Mouse (Mus musculus) heart, embryonic 14.5 days (tissue): Measurements from ENCODE around the gene Tspan3. TPM values are rescaled to one million over a fixed set of nuclear protein-coding genes. Genes with fewer than 3 reads are reported as not detected.

ENCODE experiments used
- ATAC-seq: fragments of 200-750 bp; cut with Nextera tagmentation; 2 replicates; pipeline ENCODE4 v1.8.0; 2017; ENCODE audit warnings: low read depth, moderate TSS enrichment; ENCODE audit not compliant: insufficient number of reproducible peaks, insufficient read depth, low FRiP score
- H3K27ac ChIP-seq, 2 experiments: fragments of 200-500 bp in 1 of 2; fragments of 300-500 bp in 1 of 2; sonication (generic) in 1 of 2; replicated peaks in 1 of 2; 2 replicates each; pipeline ENCODE4 v1.5.1; 2012 to 2014; ENCODE audit warnings: low read depth in 2 of 2, low read length in 2 of 2, control low read depth in 1 of 2, mild to moderate bottlenecking in 1 of 2, mixed read lengths in 1 of 2; ENCODE audit not compliant: control insufficient read depth in 1 of 2, insufficient read depth in 1 of 2
- H3K27me3 ChIP-seq: fragments of 300-500 bp; sonication (generic); 2 replicates; pipeline ENCODE4 v1.6.1; 2014; ENCODE audit warnings: mild to moderate bottlenecking, low read length, control low read depth; ENCODE audit not compliant: control insufficient read depth, insufficient read depth
- H3K36me3 ChIP-seq: fragments of 300-500 bp; sonication (generic); 2 replicates; pipeline ENCODE4 v1.6.1; 2014; ENCODE audit warnings: mild to moderate bottlenecking, control low read depth, low read length, mixed read lengths; ENCODE audit not compliant: control insufficient read depth, insufficient read depth
- H3K4me1 ChIP-seq, 2 experiments: fragments of 200-500 bp in 1 of 2; fragments of 300-500 bp in 1 of 2; sonication (generic) in 1 of 2; 2 replicates each; pipeline ENCODE4 v1.6.1; 2012 to 2014; ENCODE audit warnings: low read length in 2 of 2, control low read depth in 1 of 2, mixed read lengths in 1 of 2; ENCODE audit not compliant: control insufficient read depth in 2 of 2, insufficient read depth in 2 of 2
- H3K4me2 ChIP-seq: fragments of 300-500 bp; sonication (generic); 2 replicates; pipeline ENCODE4 v1.6.1; 2014; ENCODE audit warnings: mild to moderate bottlenecking, low read length
- H3K4me3 ChIP-seq, 2 experiments: fragments of 200-500 bp in 1 of 2; fragments of 300-500 bp in 1 of 2; sonication (generic) in 1 of 2; 2 replicates each; pipeline ENCODE4 v1.5.1; 2012 to 2014; ENCODE audit warnings: low read length in 2 of 2, mild to moderate bottlenecking in 2 of 2, control low read depth in 1 of 2, low read depth in 1 of 2, moderate library complexity in 1 of 2; ENCODE audit not compliant: control insufficient read depth in 1 of 2, insufficient read depth in 1 of 2
- H3K9ac ChIP-seq: fragments of 300-500 bp; sonication (generic); 2 replicates; pipeline ENCODE4 v1.6.1; 2014; ENCODE audit warnings: mild to moderate bottlenecking, low read length
- H3K9me3 ChIP-seq: fragments of 300-500 bp; sonication (generic); 2 replicates; pipeline ENCODE4 v1.6.1; 2016; ENCODE audit warnings: low read length, control low read depth; ENCODE audit not compliant: control insufficient read depth
- WGBS: fragments of 180-500 bp; shearing (Covaris S2); extraction: QIAGEN DNeasy Blood & Tissue Kit; methylation state at CpG from one replicate; pipeline ENCODE4 v1.1.7; 2014; 5-methylcytosine and 5-hydroxymethylcytosine counted together
- polyA plus RNA-seq: library from polyadenylated mRNA; unstranded; fragments of >200 nt; fragmentation: Nextera tagmentation; extraction: Ambion mirVana; gene quantifications from 2 replicates; pipeline ENCODE4 v1.2.1, GENCODE M21; 2014

Tspan3 gene
- polyA plus RNA-seq, 1 experiment from 2014 or later, result 487 TPM

DNA sequence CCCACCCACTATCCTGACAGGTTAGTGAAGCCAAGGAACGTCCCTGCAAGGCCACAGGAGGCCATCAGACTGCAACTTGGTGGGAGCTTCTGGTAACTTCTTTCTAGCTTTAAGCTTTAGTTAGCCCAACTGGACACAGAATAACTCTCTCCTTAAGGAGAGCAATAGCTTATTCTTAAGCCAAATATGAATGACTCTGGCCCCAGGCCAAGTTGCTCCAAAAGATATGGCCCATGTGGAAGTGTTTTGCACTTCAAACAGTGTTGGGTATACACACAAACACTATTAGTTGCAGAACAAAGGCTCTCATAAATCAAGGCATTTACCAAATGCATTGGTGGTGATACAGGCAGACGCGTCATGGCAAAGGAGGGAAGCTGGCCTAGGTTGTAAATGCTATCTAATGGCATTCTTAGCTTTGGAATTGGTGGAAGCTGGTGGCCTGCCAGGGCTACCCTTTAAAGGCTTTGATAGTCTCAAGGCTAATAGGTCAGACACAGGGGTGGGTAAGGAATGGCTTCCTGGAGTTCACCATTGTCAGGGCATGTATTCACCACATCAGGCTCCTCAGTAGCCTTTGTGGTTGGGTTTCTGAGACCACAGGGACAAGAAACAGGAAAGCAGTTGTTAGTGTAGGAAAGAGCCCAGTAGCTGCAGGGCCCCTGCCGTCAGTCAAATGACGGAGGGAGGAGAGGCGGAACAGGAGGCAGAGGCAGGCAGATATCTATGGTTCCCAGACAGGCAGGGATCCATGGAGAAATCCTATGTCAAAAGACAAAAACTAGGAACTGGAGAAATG is 58.8 kb downstream of the Tspan3 start:
- Histone ChIP-seq H3K9me3 (no peaks in the 10 kb centered on the region), H3K36me3 (no peaks in the 10 kb centered on the region), H3K27ac (no peak overlapping the region), H3K9ac (no peak overlapping the region), H3K4me3 (no peak overlapping the region), H3K27me3 (no peaks in the 10 kb centered on the region), H3K4me1 (peaks cover 10 to 14% of the 10 kb centered on the region in 2 experiments; a peak in 3 of 4 replicates), H3K4me2 (no peak overlapping the region)
- WGBS, result 83% methylated on average over 6 of the region's 6 CpGs
- no peak for ATAC-seq

DNA sequence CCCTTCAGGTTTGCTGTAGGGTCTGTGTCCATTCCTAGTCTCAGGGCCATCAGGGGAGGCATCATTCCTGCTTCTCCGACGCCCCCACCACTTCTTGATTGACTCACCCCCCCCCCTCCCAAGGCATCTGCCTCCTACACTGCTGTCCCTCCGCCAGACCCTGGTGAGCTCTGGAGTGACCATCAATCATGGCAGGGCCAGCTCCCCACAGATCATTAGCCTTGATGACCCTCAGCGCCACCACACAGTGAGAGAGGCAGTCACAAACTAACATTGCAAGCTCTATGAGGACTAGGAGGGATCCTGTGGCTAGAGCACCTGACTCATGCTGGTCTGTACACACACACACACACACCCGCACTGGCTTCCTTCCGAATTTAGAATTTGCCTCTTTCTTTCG is 60.4 kb downstream of the Tspan3 start:
- Histone ChIP-seq H3K4me3 (no peak overlapping the region), H3K9ac (no peak overlapping the region), H3K4me1 (peaks cover 10 to 14% of the 10 kb centered on the region in 2 experiments; a peak in 3 of 4 replicates), H3K9me3 (no peaks in the 10 kb centered on the region), H3K27me3 (no peaks in the 10 kb centered on the region), H3K27ac (no peak overlapping the region), H3K4me2 (no peak overlapping the region), H3K36me3 (no peaks in the 10 kb centered on the region)
- ATAC-seq, result no peak
- 74% methylated on average over 7 of the region's 7 CpGs for WGBS

DNA sequence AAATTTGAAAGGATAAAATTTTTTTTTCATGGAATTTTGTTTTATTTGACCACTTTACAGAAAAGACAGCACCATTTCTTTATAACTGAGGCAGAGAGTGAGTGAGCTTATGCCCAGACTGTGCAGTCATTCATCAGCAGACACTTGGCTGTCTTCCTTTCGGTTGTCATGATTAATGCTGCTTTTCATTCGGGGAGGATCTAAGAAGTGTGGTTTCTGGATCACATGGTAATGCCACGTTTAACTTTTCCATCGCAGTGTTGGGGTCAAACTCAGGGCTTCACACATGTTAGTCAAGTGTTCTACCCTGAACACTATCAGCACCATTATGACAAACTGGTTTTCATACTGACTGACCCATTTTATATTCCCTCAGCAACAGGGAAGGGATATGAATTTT is 64.3 kb downstream of the Tspan3 start:
- no peak overlapping the region for H3K4me2 ChIP-seq

DNA sequence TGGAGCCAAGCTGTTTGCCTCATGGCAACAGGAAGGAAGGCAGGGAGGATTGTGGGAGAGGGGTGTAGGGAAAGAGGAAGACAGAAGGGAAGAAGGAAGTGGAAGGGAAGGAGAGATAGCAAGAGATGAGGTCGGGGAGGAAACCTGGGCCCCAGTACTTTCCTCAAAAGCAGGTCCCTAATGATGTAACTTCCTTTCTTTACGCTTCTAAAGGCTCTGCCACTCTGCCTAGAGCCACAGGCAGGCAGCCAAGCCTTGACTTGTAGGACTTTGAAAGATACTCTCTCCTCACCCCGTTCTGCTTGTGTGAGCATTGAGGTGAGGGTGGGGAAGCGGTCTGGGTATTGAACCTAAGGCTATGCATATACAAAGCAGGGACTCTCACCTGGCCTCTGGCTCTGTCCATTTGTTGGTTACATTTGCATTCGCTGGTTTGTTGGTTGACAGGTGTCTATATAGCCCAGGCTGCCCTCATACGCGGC is 65.2 kb downstream of the Tspan3 start:
- no peak overlapping the region for H3K9ac ChIP-seq
- H3K4me2 ChIP-seq, result no peak overlapping the region
- H3K4me1 ChIP-seq, result peaks cover 0 to 4% of the 10 kb centered on the region in 2 experiments; a peak in 1 of 4 replicates
- H3K27me3 ChIP-seq, result no peaks in the 10 kb centered on the region
- H3K4me3 ChIP-seq, result no peak overlapping the region
- WGBS, result 73% methylated on average over 7 of the region's 7 CpGs
- no peak overlapping the region for H3K27ac ChIP-seq
- ATAC-seq, result no peak
- no peaks in the 10 kb centered on the region for H3K36me3 ChIP-seq
- H3K9me3 ChIP-seq, result no peaks in the 10 kb centered on the region

More for the DNA sequence above, 64.3 kb downstream of the Tspan3 start:
- no peak overlapping the region for H3K27ac ChIP-seq
- WGBS, result 50% methylated on average over 4 of the region's 4 CpGs
- peaks cover 0 to 4% of the 10 kb centered on the region in 2 experiments; a peak in 1 of 4 replicates for H3K4me1 ChIP-seq
- no peaks in the 10 kb centered on the region for H3K36me3 ChIP-seq
- H3K27me3 ChIP-seq, result no peaks in the 10 kb centered on the region
- no peaks in the 10 kb centered on the region for H3K9me3 ChIP-seq
- H3K9ac ChIP-seq, result no peak overlapping the region
- H3K4me3 ChIP-seq, result no peak overlapping the region
- no peak for ATAC-seq

DNA sequence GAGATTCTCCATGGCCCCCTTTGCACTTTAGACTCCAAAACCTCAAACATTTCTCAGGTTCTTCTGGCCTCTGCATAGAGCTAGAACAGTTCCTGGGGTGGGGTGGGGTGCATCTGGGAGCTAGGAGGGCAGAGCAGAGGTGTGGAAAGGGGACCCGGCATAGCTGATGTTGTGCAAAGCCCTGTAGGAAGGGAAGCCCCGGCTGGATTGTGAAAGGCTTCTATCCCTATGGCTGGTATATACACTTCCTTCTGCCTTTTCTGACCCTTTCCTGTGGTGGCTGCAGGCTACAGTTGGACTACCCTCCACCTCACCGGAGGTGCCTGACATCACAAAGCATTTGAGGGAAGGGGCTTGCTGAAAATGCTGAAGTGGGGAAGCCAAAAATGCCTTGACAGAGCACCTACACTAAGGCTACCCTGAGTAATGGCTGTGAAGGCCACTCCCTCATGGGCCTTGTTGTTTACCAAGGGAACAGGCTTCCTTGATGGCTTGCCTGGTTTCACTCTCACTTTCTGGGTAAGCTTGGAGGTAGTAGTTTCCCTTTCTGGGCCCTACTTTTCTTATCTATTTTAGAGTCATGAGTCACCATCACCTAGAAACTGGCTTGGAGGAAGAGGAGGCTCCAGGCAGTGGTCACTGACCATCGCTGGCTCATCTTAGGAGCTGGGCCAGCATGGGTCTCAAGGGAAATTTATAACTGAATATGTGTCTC is 67.5 kb downstream of the Tspan3 start:
- no peaks in the 10 kb centered on the region for H3K9me3 ChIP-seq
- H3K4me2 ChIP-seq, result no peak overlapping the region
- peaks cover 0 to 4% of the 10 kb centered on the region in 2 experiments; a peak in 1 of 4 replicates for H3K4me1 ChIP-seq
- no peak overlapping the region; a peak in 1 of 4 replicates for H3K27ac ChIP-seq
- H3K9ac ChIP-seq, result no peak overlapping the region
- H3K27me3 ChIP-seq, result no peaks in the 10 kb centered on the region
- no peak overlapping the region for H3K4me3 ChIP-seq
- 76% methylated on average over 4 of the region's 4 CpGs for WGBS
- ATAC-seq, result no peak
- H3K36me3 ChIP-seq, result no peaks in the 10 kb centered on the region

DNA sequence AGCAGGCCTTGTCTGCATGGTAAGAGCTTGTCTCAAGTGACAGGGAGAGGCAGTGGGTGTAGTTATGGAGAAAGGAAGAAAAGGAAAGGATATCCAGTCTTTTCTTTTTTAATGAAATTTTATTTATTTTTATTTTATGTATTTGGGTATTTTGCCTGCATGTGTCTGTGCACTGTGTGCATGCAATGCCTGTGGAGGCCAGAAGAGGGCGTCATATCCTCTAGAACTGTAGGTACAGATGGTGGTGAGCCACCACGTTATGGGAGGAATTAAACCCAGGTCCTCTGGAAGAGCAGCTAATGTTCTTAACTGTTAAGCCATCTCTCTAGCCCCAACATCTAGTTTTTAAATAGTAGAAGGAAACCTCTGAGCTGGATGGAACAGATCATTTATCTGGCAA is 73.2 kb downstream of the Tspan3 start:
- Histone ChIP-seq H3K4me1 (peaks cover 16 to 17% of the 10 kb centered on the region in 2 experiments), H3K4me2 (no peak overlapping the region), H3K36me3 (no peaks in the 10 kb centered on the region), H3K27ac (no peak overlapping the region), H3K9ac (no peak overlapping the region), H3K4me3 (no peak overlapping the region), H3K27me3 (no peaks in the 10 kb centered on the region), H3K9me3 (no peaks in the 10 kb centered on the region)
- no peak for ATAC-seq
- WGBS, result 47% methylated on average over 2 of the region's 2 CpGs

DNA sequence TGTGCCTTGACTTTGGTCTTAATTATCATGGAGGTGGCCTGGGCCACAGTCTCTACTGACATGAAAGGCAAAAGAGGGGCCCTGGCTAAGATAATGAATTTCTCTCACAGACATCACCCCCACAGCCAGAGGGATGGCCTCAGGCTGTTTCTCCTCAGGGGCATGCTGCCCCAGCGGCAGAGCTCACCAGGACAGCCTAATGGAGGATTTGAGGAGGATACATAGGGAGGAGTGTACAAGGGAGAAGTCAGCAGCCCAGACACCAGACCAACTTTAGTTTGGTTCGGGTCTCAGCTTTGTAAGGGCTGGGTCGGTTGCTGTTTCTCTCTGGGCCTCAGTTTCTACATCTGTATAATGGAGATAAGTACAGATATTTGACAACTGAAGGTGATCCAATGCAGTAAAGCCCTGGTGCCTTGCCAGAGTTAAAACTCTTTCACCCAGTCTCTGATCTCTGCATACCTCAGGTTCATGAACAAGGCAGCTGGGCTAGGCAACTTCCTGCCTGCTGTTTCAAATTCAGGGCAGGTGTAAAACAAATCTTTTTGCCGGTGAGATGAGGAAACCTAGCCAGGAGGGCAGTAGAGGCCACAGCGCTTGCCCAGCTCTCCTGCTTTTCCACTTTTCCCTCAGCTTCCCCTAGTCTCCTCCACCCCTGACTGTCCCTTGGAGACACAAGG is 74.6 kb downstream of the Tspan3 start:
- Histone ChIP-seq H3K9me3 (no peaks in the 10 kb centered on the region), H3K9ac (peak overlapping the region; percentile 61), H3K36me3 (no peaks in the 10 kb centered on the region), H3K4me2 (peak overlapping the region; percentile 55), H3K27me3 (no peaks in the 10 kb centered on the region), H3K4me3 (no peak overlapping the region; a peak in 2 of 4 replicates), H3K27ac (peak overlapping the region; percentile 33 to 74; a peak in 3 of 4 replicates), H3K4me1 (peaks cover 16 to 17% of the 10 kb centered on the region in 2 experiments)
- no peak for ATAC-seq
- WGBS, result 77% methylated on average over 5 of the region's 5 CpGs
